Mouse (Mus musculus) CH12.LX (cell line): Measurements from ENCODE around the gene Bivm. TPM values are rescaled to one million over a fixed set of nuclear protein-coding genes. Genes with fewer than 3 reads are reported as not detected.
A peak's percentile ranks its signal among the peaks of the same experiment; 100 is the strongest.

Experiments used
- DNase-seq: peaks from one replicate; pipeline ENCODE4 v3.0.0-alpha.2; 2013; ENCODE audit errors: extremely low read depth
- H3K27ac ChIP-seq: 2 replicates; pipeline ENCODE4 v1.5.1; 2012; ENCODE audit warnings: low read depth, mild to moderate bottlenecking, control low read depth, moderate library complexity; ENCODE audit not compliant: insufficient read depth
- H3K27me3 ChIP-seq: replicated peaks from 2 replicates; pipeline ENCODE3; 2012; ENCODE audit warnings: inconsistent platforms
- H3K36me3 ChIP-seq, 2 experiments: replicated peaks in 1 of 2; 2 replicates each; pipeline versions ENCODE3 to v1.6.1; 2012; ENCODE audit warnings: inconsistent platforms in 1 of 2, low read length in 1 of 2, mild to moderate bottlenecking in 1 of 2, mixed read lengths in 1 of 2, moderate library complexity in 1 of 2; ENCODE audit not compliant: control insufficient read depth in 1 of 2, insufficient read depth in 1 of 2
- H3K4me1 ChIP-seq, 2 experiments: 2 replicates each; pipeline ENCODE4 v1.6.1; 2012; ENCODE audit warnings: inconsistent platforms in 1 of 2, moderate library complexity in 1 of 2; ENCODE audit not compliant: insufficient read depth in 2 of 2, control insufficient read depth in 1 of 2
- H3K4me2 ChIP-seq: 2 replicates; pipeline ENCODE4 v1.6.1; 2012; ENCODE audit warnings: low read depth, mild to moderate bottlenecking, control low read depth; ENCODE audit not compliant: poor library complexity, insufficient read depth, severe bottlenecking
- H3K4me3 ChIP-seq, 3 experiments: fragments of 150-350 bp in 1 of 3; sonication (generic) in 1 of 3; replicated peaks in 1 of 3; 2 replicates each; pipeline versions ENCODE3 to v1.5.1; 2011 to 2012; ENCODE audit warnings: low read depth in 2 of 3, low read length in 2 of 3, mild to moderate bottlenecking in 2 of 3, moderate library complexity in 2 of 3, control low read depth in 1 of 3, improper control_type of control experiment in 1 of 3, inconsistent platforms in 1 of 3, mixed read lengths in 1 of 3; ENCODE audit not compliant: poor library complexity in 1 of 3
- H3K79me2 ChIP-seq: replicated peaks from 2 replicates; pipeline ENCODE4 v1.6.1; 2012; ENCODE audit warnings: mild to moderate bottlenecking, moderate library complexity; ENCODE audit not compliant: control insufficient read depth, poor library complexity, insufficient read depth, severe bottlenecking; ENCODE audit errors: extremely low read depth
- H3K9ac ChIP-seq: 2 replicates; pipeline ENCODE4 v1.6.1; 2012; ENCODE audit warnings: low read depth, mild to moderate bottlenecking, control low read depth, moderate library complexity; ENCODE audit not compliant: insufficient read depth
- H3K9me3 ChIP-seq: replicated peaks from 2 replicates; pipeline ENCODE3; 2012; ENCODE audit warnings: low read length, inconsistent platforms, mixed read lengths
- CHD1 ChIP-seq: IDR thresholded peaks from 2 replicates; pipeline ENCODE4 v1.6.1; 2012; ENCODE audit warnings: low read depth, low read length, improper control_type of control experiment, inconsistent platforms
- CTCF ChIP-seq, 2 experiments: IDR thresholded peaks in 1 of 2; conservative IDR thresholded peaks in 1 of 2; 2 replicates each; pipeline ENCODE4 v1.5.1; 2011 to 2012; ENCODE audit warnings: low read depth in 2 of 2, low read length in 2 of 2, improper control_type of control experiment in 1 of 2, inconsistent platforms in 1 of 2, mild to moderate bottlenecking in 1 of 2, moderate library complexity in 1 of 2
- EP300 ChIP-seq: IDR thresholded peaks from 2 replicates; pipeline ENCODE4 v1.6.1; 2011; ENCODE audit warnings: low read length, improper control_type of control experiment
- ETS1 ChIP-seq: conservative IDR thresholded peaks from 2 replicates; pipeline ENCODE4 v1.6.1; 2012; ENCODE audit warnings: low read depth, mild to moderate bottlenecking, inconsistent platforms, low read length, improper control_type of control experiment, moderate library complexity
- HCFC1 ChIP-seq: IDR thresholded peaks from 2 replicates; pipeline ENCODE4 v1.6.1; 2012; ENCODE audit warnings: low read depth, mild to moderate bottlenecking, inconsistent platforms, low read length, improper control_type of control experiment
- IRF4 ChIP-seq: IDR thresholded peaks from 2 replicates; pipeline ENCODE4 v1.6.1; 2014; ENCODE audit warnings: low read depth, mild to moderate bottlenecking, inconsistent platforms, low read length, improper control_type of control experiment
- JUN ChIP-seq: IDR thresholded peaks from 2 replicates; pipeline ENCODE4 v1.6.1; 2011; ENCODE audit warnings: low read depth, mild to moderate bottlenecking, low read length, improper control_type of control experiment, moderate library complexity; ENCODE audit not compliant: insufficient read depth
- JUND ChIP-seq: conservative IDR thresholded peaks from 2 replicates; pipeline ENCODE4 v1.6.1; 2011; ENCODE audit warnings: low read depth, low read length, improper control_type of control experiment
- KAT2A ChIP-seq: IDR thresholded peaks from 2 replicates; pipeline ENCODE4 v1.6.1; 2012; ENCODE audit warnings: low read length, improper control_type of control experiment, inconsistent platforms; ENCODE audit not compliant: insufficient replicate concordance
- MAZ ChIP-seq: IDR thresholded peaks from 2 replicates; pipeline ENCODE4 v1.6.1; 2012; ENCODE audit warnings: low read depth, mild to moderate bottlenecking, inconsistent platforms, low read length, improper control_type of control experiment, moderate library complexity
- MEF2A ChIP-seq: IDR thresholded peaks from 2 replicates; pipeline ENCODE4 v1.6.1; 2014; ENCODE audit warnings: low read depth, mild to moderate bottlenecking, inconsistent platforms, low read length, improper control_type of control experiment, borderline replicate concordance
- NELFE ChIP-seq: IDR thresholded peaks from 2 replicates; pipeline ENCODE4 v1.6.1; 2011; ENCODE audit warnings: low read depth, low read length, improper control_type of control experiment
- NRF1 ChIP-seq: IDR thresholded peaks from 2 replicates; pipeline ENCODE4 v1.6.1; 2014; ENCODE audit warnings: low read depth, mild to moderate bottlenecking, inconsistent platforms, low read length, improper control_type of control experiment, moderate library complexity
- POLR2A ChIP-seq: IDR thresholded peaks from 2 replicates; pipeline ENCODE4 v1.6.1; 2011; ENCODE audit warnings: low read depth, mild to moderate bottlenecking, improper control_type of control experiment, low read length
- RAD21 ChIP-seq: IDR thresholded peaks from 2 replicates; pipeline ENCODE4 v1.6.1; 2011; ENCODE audit warnings: low read depth, mild to moderate bottlenecking, low read length, improper control_type of control experiment, moderate library complexity
- SMC3 ChIP-seq: IDR thresholded peaks from 2 replicates; pipeline ENCODE4 v1.6.1; 2011; ENCODE audit warnings: low read depth, low read length, improper control_type of control experiment
- UBTF ChIP-seq: IDR thresholded peaks from 2 replicates; pipeline ENCODE4 v1.6.1; 2012; ENCODE audit warnings: low read depth, mild to moderate bottlenecking, inconsistent platforms, low read length, improper control_type of control experiment, moderate library complexity
- USF1 ChIP-seq: IDR thresholded peaks from 2 replicates; pipeline ENCODE4 v1.6.1; 2014; ENCODE audit warnings: low read depth, mild to moderate bottlenecking, inconsistent platforms, low read length, improper control_type of control experiment
- dilution Hi-C: fragments of 300-500 bp; cut with MboI; formaldehyde crosslinking; loops from 2 replicates; pipeline ENCODE4 v1.14.3; 2020; ENCODE audit warnings: low sequenced_read_pairs; ENCODE audit not compliant: extremely low pct_unique_long_range_greater_than_20kb, extremely low pct_ligation_motif_present
- in situ Hi-C: fragments of 300-500 bp; cut with MboI; formaldehyde crosslinking; loops from 3 replicates; pipeline ENCODE4 v1.14.3; 2019; ENCODE audit warnings: low sequenced_read_pairs, low pct_ligation_motif_present, low pct_unique_long_range_greater_than_20kb, mixed read lengths
- polyA plus RNA-seq: library from polyadenylated mRNA; unstranded; fragments of >175 nt; gene quantifications from 2 replicates; pipeline ENCODE4 v1.2.1, GENCODE M21; 2012; ENCODE audit warnings: low read depth; ENCODE audit not compliant: insufficient read length
- total RNA-seq, 2 experiments: library from RNA; depleted of rRNA; stranded (reverse); fragments of 300-350 nt in 1 of 2; fragments of >200 nt in 1 of 2; gene quantifications; 2 replicates each; pipeline ENCODE4 v1.2.3; 2012 to 2014

Gene Bivm
- total and polyA plus RNA-seq, 3 experiments: 0.04 to 0.09 (median 0.05) TPM

DNA sequence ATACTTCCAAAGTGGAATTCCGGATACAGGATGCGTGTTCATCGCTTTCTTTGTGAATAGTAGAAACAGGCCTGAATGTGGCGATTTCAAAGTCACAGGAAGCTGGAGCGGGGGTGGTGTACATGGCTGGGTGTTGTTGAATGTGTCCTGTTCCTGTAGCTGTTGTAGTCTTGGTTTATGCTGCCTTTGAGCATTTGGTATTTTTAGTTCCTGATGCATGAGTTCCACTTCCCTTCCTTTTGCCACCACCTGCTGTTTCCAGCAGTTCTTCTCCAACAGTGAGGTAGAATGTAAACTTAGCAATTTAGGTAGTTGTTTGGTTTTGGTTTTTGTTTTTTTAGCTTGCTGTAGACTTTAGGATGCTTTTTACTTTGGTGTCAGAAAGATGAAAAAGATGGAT, 43.6 kb downstream of the Bivm start:
- no peak overlapping the region for H3K9ac ChIP-seq
- no peaks in the 10 kb centered on the region for H3K79me2 ChIP-seq
- in situ Hi-C loops (no loop called here), dilution Hi-C loops (no loop called here)
- H3K4me3 ChIP-seq: no peak overlapping the region
- H3K27ac ChIP-seq: no peak overlapping the region
- H3K36me3 ChIP-seq: peaks cover 50 to 77% of the 10 kb centered on the region in 2 experiments
- H3K4me1 ChIP-seq: peaks cover 6 to 20% of the 10 kb centered on the region in 2 experiments
- H3K27me3 ChIP-seq: no peaks in the 10 kb centered on the region
- no peak for TF ChIP-seq POLR2A
- no peak for TF ChIP-seq KAT2A
- peak; percentile 78; the same call in 1 of the 2 replicates for TF ChIP-seq MEF2A
- no peak for TF ChIP-seq HCFC1
- TF ChIP-seq ETS1: peak; percentile 30; the same call in 1 of the 2 replicates
- no peak for TF ChIP-seq NELFE
- no peak for TF ChIP-seq MAZ
- TF ChIP-seq UBTF: no peak
- no peak for TF ChIP-seq NRF1
- TF ChIP-seq CHD1: no peak
- 0 out of 2 replicates have a peak, but pooled peaks have one; percentile 14 for TF ChIP-seq JUND
- peak; percentile 59 for TF ChIP-seq EP300
- TF ChIP-seq JUN: peak; percentile 54; the same call in 1 of the 2 replicates
- no peak for TF ChIP-seq SMC3
- no peak for TF ChIP-seq RAD21
- TF ChIP-seq IRF4: peak; percentile 56
- peaks cover 7% of the 10 kb centered on the region for H3K9me3 ChIP-seq
- peak; percentile 58 for DNase-seq
- H3K4me2 ChIP-seq: no peak overlapping the region

DNA sequence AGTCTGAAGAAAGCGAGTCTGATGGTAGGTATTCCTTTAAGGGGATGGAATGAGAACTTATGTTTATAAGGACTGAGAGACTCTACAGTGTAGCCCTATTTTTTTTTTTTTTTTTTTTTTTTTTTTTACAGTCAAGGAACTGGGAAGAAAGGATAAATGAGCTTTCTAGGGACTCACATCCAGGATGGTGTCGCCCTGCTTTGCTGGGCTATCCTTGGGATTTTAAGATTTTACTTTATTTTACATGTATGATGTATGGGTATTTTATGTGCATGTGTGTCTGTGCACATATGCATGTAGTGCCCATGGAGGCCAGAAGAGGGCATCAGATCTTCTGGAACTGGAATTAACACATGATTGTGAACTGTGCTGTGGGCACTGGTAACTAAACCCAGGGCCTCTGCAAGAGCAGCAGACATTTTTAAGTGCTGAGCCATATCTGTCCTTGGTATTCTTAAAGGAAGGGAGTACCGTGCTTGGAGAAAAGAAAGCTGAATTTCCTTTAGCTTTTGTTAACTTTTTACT, 49.2 kb downstream of the Bivm start:
- no peak overlapping the region for H3K9ac ChIP-seq
- no peaks in the 10 kb centered on the region for H3K27me3 ChIP-seq
- no peak overlapping the region for H3K27ac ChIP-seq
- no peaks in the 10 kb centered on the region; the same call in 1 of the 2 replicates for H3K79me2 ChIP-seq
- peaks cover 0 to 1% of the 10 kb centered on the region in 2 experiments; a peak in 1 of 4 replicates for H3K4me1 ChIP-seq
- peak in 1 of 2 experiments; percentile 27; a peak in 1 of 4 replicates for TF ChIP-seq CTCF (conservative IDR thresholded peaks at IDR 0.05 in 1 of 2, IDR thresholded peaks at IDR 0.05 in 1 of 2; ENCODE audit: low read depth in 2 of 2, low read length in 2 of 2)
- TF ChIP-seq USF1: no peak
- dilution Hi-C loops (no loop called here), in situ Hi-C loops (no loop called here)
- H3K4me3 ChIP-seq: no peak overlapping the region
- peaks cover 20% of the 10 kb centered on the region for H3K9me3 ChIP-seq
- DNase-seq: no peak
- H3K36me3 ChIP-seq: peaks cover 42 to 74% of the 10 kb centered on the region in 2 experiments
- no peak overlapping the region for H3K4me2 ChIP-seq
